Mouse (Mus musculus) heart, embryonic 13.5 days (tissue): ENCODE results near the gene Galnt9. TPM values are rescaled to one million over a fixed set of nuclear protein-coding genes. Genes with fewer than 3 reads are reported as not detected.

Source experiments
- ATAC-seq: fragments of 200-750 bp; cut with Nextera tagmentation; 2 replicates; pipeline ENCODE4 v1.8.0; 2017; ENCODE audit warnings: moderate TSS enrichment; ENCODE audit not compliant: insufficient number of reproducible peaks, low FRiP score, low TSS enrichment; ENCODE audit errors: extremely low read depth
- H3K27ac ChIP-seq: fragments of 300-500 bp; sonication (generic); replicated peaks from 2 replicates; pipeline ENCODE4 v1.5.1; 2015; ENCODE audit warnings: moderate library complexity, mild to moderate bottlenecking, inconsistent platforms
- H3K27me3 ChIP-seq: fragments of 300-500 bp; sonication (generic); replicated peaks from 2 replicates; pipeline ENCODE4 v1.6.1; 2015; ENCODE audit warnings: mild to moderate bottlenecking, inconsistent platforms
- H3K36me3 ChIP-seq: fragments of 300-500 bp; sonication (generic); 2 replicates; pipeline ENCODE4 v1.6.1; 2015; ENCODE audit warnings: mild to moderate bottlenecking, inconsistent platforms
- H3K4me1 ChIP-seq: fragments of 300-500 bp; sonication (generic); 2 replicates; pipeline ENCODE4 v1.6.1; 2015; ENCODE audit warnings: inconsistent platforms
- H3K4me2 ChIP-seq: fragments of 300-500 bp; sonication (generic); 2 replicates; pipeline ENCODE4 v1.6.1; 2015; ENCODE audit warnings: inconsistent platforms, mild to moderate bottlenecking, moderate library complexity
- H3K4me3 ChIP-seq: fragments of 300-500 bp; sonication (generic); 2 replicates; pipeline ENCODE4 v1.5.1; 2015; ENCODE audit warnings: moderate library complexity, mild to moderate bottlenecking, inconsistent platforms
- H3K9ac ChIP-seq: fragments of 300-500 bp; sonication (generic); 2 replicates; pipeline ENCODE4 v1.6.1; 2015; ENCODE audit warnings: inconsistent platforms, mild to moderate bottlenecking, moderate library complexity
- H3K9me3 ChIP-seq: fragments of 300-500 bp; sonication (generic); 2 replicates; pipeline ENCODE4 v1.6.1; 2016; ENCODE audit warnings: inconsistent platforms
- WGBS: fragments of 180-500 bp; shearing (Covaris S2); methylation state at CpG from one replicate; pipeline ENCODE4 v1.1.7; 2015; ENCODE audit warnings: mixed read lengths; 5-methylcytosine and 5-hydroxymethylcytosine counted together
- polyA plus RNA-seq: library from polyadenylated mRNA; unstranded; fragments of >200 nt; fragmentation: Nextera tagmentation; extraction: Ambion mirVana; gene quantifications from 2 replicates; pipeline ENCODE4 v1.2.1, GENCODE M21; 2015

Galnt9 gene
- polyA plus RNA-seq, 1 experiment from 2014 or later: not detected

DNA sequence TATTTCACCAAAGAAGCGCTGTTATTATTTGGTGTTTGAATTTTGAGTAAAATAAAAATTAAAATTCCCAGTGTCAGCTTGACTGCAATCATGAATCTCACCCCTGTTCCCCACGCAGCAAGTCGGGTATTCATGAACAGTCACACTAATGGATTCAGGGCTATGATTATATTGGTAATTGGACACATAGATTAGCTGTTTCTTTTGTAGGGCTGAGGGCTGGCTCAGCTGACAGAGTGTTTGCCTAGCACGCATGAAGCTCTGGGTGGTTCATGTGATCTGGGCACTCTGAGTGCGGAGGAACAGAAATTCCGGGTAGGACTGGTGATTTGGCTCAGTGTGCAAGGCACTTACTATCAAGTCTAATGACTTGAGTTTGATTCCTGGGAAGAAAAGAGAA, 33.8 kb upstream of the Galnt9 start:
- H3K9ac ChIP-seq: no peak overlapping the region
- ATAC-seq: no peak
- no peaks in the 10 kb centered on the region for H3K9me3 ChIP-seq
- no peak overlapping the region for H3K4me2 ChIP-seq
- peaks cover 24% of the 10 kb centered on the region for H3K27me3 ChIP-seq
- H3K4me3 ChIP-seq: no peak overlapping the region
- H3K4me1 ChIP-seq: peaks cover 7% of the 10 kb centered on the region; the same call in 1 of the 2 replicates
- WGBS: 80% methylated on average over 6 of the region's 6 CpGs
- H3K36me3 ChIP-seq: no peaks in the 10 kb centered on the region
- H3K27ac ChIP-seq: no peak overlapping the region

GRCm38 (mm10) chr5:110513791-110514190, 30.4 kb upstream of the Galnt9 start:
- no peak for ATAC-seq
- H3K4me1 ChIP-seq: no peaks in the 10 kb centered on the region
- H3K27ac ChIP-seq: no peak overlapping the region
- H3K36me3 ChIP-seq: no peaks in the 10 kb centered on the region
- H3K4me3 ChIP-seq: no peak overlapping the region
- H3K27me3 ChIP-seq: peaks cover 46% of the 10 kb centered on the region
- no peaks in the 10 kb centered on the region for H3K9me3 ChIP-seq
- 71% methylated on average over 4 of the region's 4 CpGs for WGBS
- no peak overlapping the region for H3K9ac ChIP-seq
- no peak overlapping the region for H3K4me2 ChIP-seq

DNA sequence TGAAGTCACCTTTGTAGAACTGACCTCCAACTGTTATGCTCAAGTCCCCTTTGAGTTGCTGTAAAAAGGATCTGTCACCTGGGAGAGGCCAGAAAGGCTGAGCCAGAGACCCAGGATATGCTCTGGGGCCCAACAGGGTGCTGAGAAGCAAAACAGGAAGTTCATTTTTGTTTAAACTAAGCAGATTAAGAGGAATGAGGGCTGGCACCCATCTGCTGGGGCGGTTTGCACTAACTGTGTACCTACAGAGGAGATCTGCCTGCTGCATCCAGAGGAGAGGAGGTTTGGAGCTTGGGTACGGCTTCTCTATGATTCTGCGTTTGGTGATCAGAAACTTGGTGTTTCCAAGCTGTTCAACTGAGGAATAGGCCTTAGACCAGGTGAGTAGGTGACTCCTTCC, 29.5 kb upstream of the Galnt9 start:
- no peak for ATAC-seq
- 75% methylated on average over 3 of the region's 3 CpGs for WGBS
- H3K4me1 ChIP-seq: no peaks in the 10 kb centered on the region

GRCm38 (mm10) chr5:110516390-110516789, 27.8 kb upstream of the Galnt9 start:
- Histone ChIP-seq H3K36me3 (no peaks in the 10 kb centered on the region), H3K9ac (no peak overlapping the region), H3K27me3 (peaks cover 48% of the 10 kb centered on the region), H3K4me2 (no peak overlapping the region), H3K9me3 (no peaks in the 10 kb centered on the region), H3K4me3 (no peak overlapping the region), H3K4me1 (no peaks in the 10 kb centered on the region), H3K27ac (no peak overlapping the region)
- no peak for ATAC-seq
- 59% methylated on average over 4 of the region's 4 CpGs for WGBS

More for the DNA sequence above, 29.5 kb upstream of the Galnt9 start:
- Histone ChIP-seq H3K4me2 (no peak overlapping the region), H3K27ac (no peak overlapping the region), H3K27me3 (peaks cover 48% of the 10 kb centered on the region), H3K9ac (no peak overlapping the region), H3K36me3 (no peaks in the 10 kb centered on the region), H3K4me3 (no peak overlapping the region), H3K9me3 (no peaks in the 10 kb centered on the region)

- Histone ChIP-seq H3K4me3 (no peak overlapping the region), H3K4me1 (0 out of 2 replicates have a peak, but pooled peaks cover 6% of the 10 kb centered on the region), H3K27me3 (peaks cover 44% of the 10 kb centered on the region), H3K36me3 (no peaks in the 10 kb centered on the region), H3K4me2 (no peak overlapping the region), H3K27ac (no peak overlapping the region), H3K9ac (no peak overlapping the region), H3K9me3 (no peaks in the 10 kb centered on the region)
- WGBS: 40% methylated on average over 14 of the region's 14 CpGs
- ATAC-seq: no peak
Measured at GRCm38 (mm10) chr5:110518086-110518783, 25.9 kb upstream of the Galnt9 start.

DNA sequence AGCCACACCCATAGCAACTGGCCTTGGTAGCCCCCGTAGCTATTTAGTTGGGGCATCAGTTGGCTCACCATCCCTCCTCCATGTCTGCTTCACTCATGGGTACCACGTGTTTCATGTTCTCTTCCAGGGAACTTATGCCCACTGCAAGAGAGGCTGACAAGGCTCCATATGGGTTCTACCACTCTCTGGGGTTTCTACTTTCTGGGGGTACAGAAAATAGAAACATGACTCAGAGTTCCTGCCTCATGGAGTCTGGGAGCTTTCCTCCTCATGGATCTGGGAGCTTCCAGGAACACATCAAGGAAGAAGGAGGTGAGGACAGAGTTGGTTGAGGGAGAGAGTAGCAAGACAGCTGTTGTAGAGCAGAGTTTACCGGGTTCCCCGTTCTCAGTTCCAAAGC, 23.2 kb upstream of the Galnt9 start:
- no peaks in the 10 kb centered on the region for H3K36me3 ChIP-seq
- 81% methylated on average over 4 of the region's 4 CpGs for WGBS

DNA sequence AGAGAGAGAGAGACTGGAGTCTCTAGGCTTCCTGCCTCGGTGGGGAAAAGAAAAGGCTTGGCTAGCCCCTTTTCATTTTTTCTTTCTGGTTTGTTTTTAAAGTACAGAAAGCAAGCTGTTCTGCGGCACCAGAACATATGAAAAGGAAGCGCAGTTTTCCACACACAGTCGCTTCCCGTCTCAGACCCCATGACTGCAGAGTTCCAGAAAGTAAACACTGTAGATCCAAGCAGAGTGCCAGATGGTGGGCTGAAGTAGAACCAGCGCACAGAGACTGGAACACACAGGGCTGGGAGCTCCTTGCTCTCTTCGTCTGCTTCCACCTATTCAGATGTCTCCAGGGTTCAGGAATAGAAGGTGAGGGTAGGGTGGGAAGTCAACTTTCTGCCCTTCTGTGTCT, 22.3 kb upstream of the Galnt9 start:
- H3K4me3 ChIP-seq: no peak overlapping the region
- peaks cover 28% of the 10 kb centered on the region for H3K27me3 ChIP-seq
- no peak overlapping the region for H3K27ac ChIP-seq
- 52% methylated on average over 7 of the region's 7 CpGs for WGBS
- H3K4me1 ChIP-seq: 0 out of 2 replicates have a peak, but pooled peaks cover 6% of the 10 kb centered on the region
- no peak for ATAC-seq
- no peaks in the 10 kb centered on the region for H3K9me3 ChIP-seq
- H3K4me2 ChIP-seq: no peak overlapping the region
- no peak overlapping the region for H3K9ac ChIP-seq
- H3K36me3 ChIP-seq: no peaks in the 10 kb centered on the region

More for the DNA sequence above, 23.2 kb upstream of the Galnt9 start:
- Histone ChIP-seq H3K4me2 (no peak overlapping the region), H3K9me3 (no peaks in the 10 kb centered on the region), H3K27ac (no peak overlapping the region), H3K9ac (no peak overlapping the region), H3K27me3 (peaks cover 35% of the 10 kb centered on the region), H3K4me1 (0 out of 2 replicates have a peak, but pooled peaks cover 6% of the 10 kb centered on the region), H3K4me3 (no peak overlapping the region)
- ATAC-seq: no peak

DNA sequence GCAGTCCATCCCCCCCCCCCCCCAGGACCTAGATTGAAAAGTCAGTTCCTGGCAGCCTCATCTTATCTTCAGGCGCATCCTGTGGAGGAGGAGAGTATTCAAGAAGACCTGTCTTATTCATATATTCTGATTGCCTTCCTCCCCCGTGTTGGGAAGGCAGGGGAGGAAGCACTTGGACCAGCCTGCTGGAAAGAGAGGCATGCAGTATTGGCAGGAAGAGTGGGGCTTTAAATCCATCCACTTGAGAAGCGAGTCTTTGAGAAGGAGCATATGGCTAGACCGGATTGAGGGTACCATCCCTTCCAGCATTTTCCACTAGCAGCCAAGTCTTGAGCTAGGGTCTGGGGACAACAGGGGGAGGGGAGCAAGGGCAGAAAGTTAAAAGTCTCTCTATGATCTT, 20.9 kb upstream of the Galnt9 start:
- Histone ChIP-seq H3K27ac (no peak overlapping the region), H3K9me3 (no peaks in the 10 kb centered on the region), H3K4me2 (no peak overlapping the region), H3K4me3 (no peak overlapping the region), H3K36me3 (no peaks in the 10 kb centered on the region), H3K27me3 (peaks cover 16% of the 10 kb centered on the region), H3K9ac (no peak overlapping the region), H3K4me1 (0 out of 2 replicates have a peak, but pooled peaks cover 6% of the 10 kb centered on the region)
- ATAC-seq: no peak
- WGBS: 51% methylated on average over 4 of the region's 4 CpGs

GRCm38 (mm10) chr5:110525701-110526100, 18.5 kb upstream of the Galnt9 start:
- no peaks in the 10 kb centered on the region for H3K36me3 ChIP-seq
- no peak for ATAC-seq
- 0 out of 2 replicates have a peak, but pooled peaks cover 6% of the 10 kb centered on the region for H3K4me1 ChIP-seq
- no peak overlapping the region for H3K4me3 ChIP-seq
- H3K9ac ChIP-seq: no peak overlapping the region
- no peak overlapping the region for H3K4me2 ChIP-seq
- no peaks in the 10 kb centered on the region for H3K9me3 ChIP-seq
- no peak overlapping the region for H3K27ac ChIP-seq
- WGBS: 60% methylated on average over 6 of the region's 6 CpGs
- H3K27me3 ChIP-seq: peaks cover 9% of the 10 kb centered on the region; the same call in 1 of the 2 replicates

DNA sequence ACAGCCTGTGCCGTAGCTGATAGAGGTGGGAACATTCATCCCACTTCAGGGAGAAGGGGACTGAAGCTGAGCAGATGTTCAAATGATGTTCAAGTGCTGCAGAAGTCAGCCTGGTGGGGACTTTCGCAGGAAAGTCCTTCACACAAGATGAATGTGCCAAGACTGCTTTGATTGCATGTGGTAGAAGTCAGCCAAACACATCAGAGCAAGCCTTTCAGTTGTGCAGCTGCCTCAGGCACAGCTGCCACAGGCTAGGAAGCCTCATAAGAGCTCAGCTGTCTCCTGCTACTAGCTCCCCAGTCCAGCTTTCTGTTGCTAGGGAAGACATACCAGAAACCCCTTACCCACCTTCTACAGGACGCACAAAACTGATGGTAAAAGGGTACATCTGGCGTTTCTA, 17.6 kb upstream of the Galnt9 start:
- Histone ChIP-seq H3K36me3 (no peaks in the 10 kb centered on the region), H3K27me3 (peaks cover 9% of the 10 kb centered on the region; the same call in 1 of the 2 replicates), H3K9ac (no peak overlapping the region), H3K4me2 (no peak overlapping the region), H3K27ac (no peak overlapping the region), H3K9me3 (no peaks in the 10 kb centered on the region), H3K4me3 (no peak overlapping the region), H3K4me1 (0 out of 2 replicates have a peak, but pooled peaks cover 6% of the 10 kb centered on the region)
- WGBS: 76% methylated on average over 4 of the region's 4 CpGs
- no peak for ATAC-seq

DNA sequence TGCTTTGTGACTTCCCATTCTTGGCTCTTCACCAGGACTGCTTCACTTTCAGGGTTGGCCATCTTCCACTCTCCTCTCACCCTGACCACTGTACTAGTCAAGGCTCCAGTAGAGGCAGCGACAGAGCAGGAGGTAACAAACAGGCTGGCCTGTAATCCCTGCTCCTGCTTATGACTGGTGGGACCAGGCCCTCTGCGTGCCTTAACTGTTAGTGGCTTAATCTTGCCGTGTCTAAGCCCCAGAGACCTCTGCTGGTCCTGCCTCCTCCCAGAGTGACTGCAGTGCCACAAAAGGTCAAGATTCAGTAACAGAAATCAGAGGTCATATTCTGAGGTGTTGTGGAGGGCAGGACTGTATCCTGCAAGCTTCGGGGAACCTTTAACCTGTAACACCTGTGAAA, 13.1 kb upstream of the Galnt9 start:
- Histone ChIP-seq H3K4me3 (no peak overlapping the region), H3K9ac (no peak overlapping the region), H3K27ac (no peak overlapping the region), H3K9me3 (0 out of 2 replicates have a peak, but pooled peaks cover 2% of the 10 kb centered on the region), H3K4me2 (no peak overlapping the region), H3K4me1 (no peaks in the 10 kb centered on the region), H3K27me3 (peaks cover 11% of the 10 kb centered on the region), H3K36me3 (no peaks in the 10 kb centered on the region)
- no peak for ATAC-seq
- 52% methylated on average over 4 of the region's 4 CpGs for WGBS

DNA sequence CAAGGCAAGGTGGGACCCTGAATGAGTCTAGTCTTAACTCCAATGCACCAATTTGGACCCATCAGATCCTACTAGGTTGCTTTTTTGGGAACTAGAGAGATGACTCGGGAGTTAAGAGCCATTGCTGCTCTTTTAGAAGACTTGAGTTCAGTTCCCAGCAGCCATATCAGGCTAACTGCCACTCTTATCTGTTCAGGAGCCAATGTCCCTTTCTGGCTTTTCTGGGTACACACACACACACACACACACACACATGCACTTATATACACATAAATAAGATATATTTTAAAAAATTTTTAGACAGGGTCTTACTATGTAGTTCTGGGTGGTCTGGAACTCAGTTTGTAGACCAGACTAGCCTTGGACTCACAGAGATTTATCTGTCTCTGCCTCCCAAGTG, 9.8 kb upstream of the Galnt9 start:
- 0 out of 2 replicates have a peak, but pooled peaks cover 2% of the 10 kb centered on the region for H3K9me3 ChIP-seq
- no peak overlapping the region for H3K4me2 ChIP-seq
- 43% methylated on average over 1 of the region's 1 CpGs for WGBS
- no peak overlapping the region for H3K4me3 ChIP-seq
- H3K4me1 ChIP-seq: no peaks in the 10 kb centered on the region
- H3K27ac ChIP-seq: no peak overlapping the region
- no peak overlapping the region for H3K9ac ChIP-seq
- H3K27me3 ChIP-seq: peaks cover 23% of the 10 kb centered on the region
- H3K36me3 ChIP-seq: no peaks in the 10 kb centered on the region
- ATAC-seq: no peak
